Mouse (Mus musculus) splenic B cell, adult 2 months (primary cell): ENCODE results near the gene Zfp619.

Source experiments
- DNase-seq: peaks from one replicate; pipeline ENCODE4 v3.0.0-alpha.2; 2011; ENCODE audit warnings: low read depth, low spot score
- H3K27me3 ChIP-seq: 2 replicates; pipeline ENCODE4 v1.6.1; 2012; ENCODE audit warnings: mild to moderate bottlenecking, low read length, moderate library complexity, mixed read lengths; ENCODE audit not compliant: control insufficient read depth, poor library complexity, insufficient read depth, severe bottlenecking
- H3K36me3 ChIP-seq: 2 replicates; pipeline ENCODE4 v1.6.1; 2012; ENCODE audit warnings: mild to moderate bottlenecking, low read length, moderate library complexity, mixed read lengths; ENCODE audit not compliant: control insufficient read depth, poor library complexity, insufficient read depth, severe bottlenecking

The Zfp619 gene

GRCm38 (mm10) chr7:39517616-39518177, at the start of gene Zfp619:
Gene Zfp619, plus strand, starts transcription at chr7:39517766.
- DNase-seq: peak; percentile 98
- no peaks in the 10 kb centered on the region for H3K27me3 ChIP-seq
- no peaks in the 10 kb centered on the region for H3K36me3 ChIP-seq

DNA sequence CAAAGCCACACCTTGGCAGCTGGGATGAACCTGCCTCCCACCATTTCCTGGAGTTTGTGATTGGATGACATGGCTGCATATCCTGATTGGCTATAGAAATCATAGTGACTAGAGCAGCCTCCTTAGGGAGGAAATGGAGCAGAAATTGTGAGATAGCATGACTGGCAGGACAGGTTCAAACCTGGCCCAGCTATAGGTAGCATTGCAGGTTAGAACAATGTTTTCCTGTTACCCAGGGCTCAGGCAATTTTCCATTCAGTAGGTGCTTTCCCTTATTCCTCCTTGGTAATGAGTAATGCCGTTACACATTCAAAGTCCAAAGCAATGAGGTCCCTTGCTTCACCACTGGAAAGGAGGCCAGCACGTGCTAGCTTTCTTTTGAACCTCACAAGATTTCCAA, 38.6 kb upstream of the Zfp619 start:
- Histone ChIP-seq H3K36me3 (no peaks in the 10 kb centered on the region), H3K27me3 (no peaks in the 10 kb centered on the region)
- DNase-seq: no peak

- peak; percentile 32 for DNase-seq
- no peaks in the 10 kb centered on the region for H3K36me3 ChIP-seq
- H3K27me3 ChIP-seq: no peaks in the 10 kb centered on the region
Measured at GRCm38 (mm10) chr7:39484384-39484783, 33.2 kb upstream of the Zfp619 start.

GRCm38 (mm10) chr7:39487159-39487853, 30.3 kb upstream of the Zfp619 start:
- Histone ChIP-seq H3K36me3 (no peaks in the 10 kb centered on the region), H3K27me3 (no peaks in the 10 kb centered on the region)
- no peak for DNase-seq

GRCm38 (mm10) chr7:39487854-39488205, 29.7 kb upstream of the Zfp619 start:
- no peaks in the 10 kb centered on the region for H3K36me3 ChIP-seq
- DNase-seq: no peak

GRCm38 (mm10) chr7:39494646-39495045, 22.9 kb upstream of the Zfp619 start:
- H3K36me3 ChIP-seq: no peaks in the 10 kb centered on the region
- no peak for DNase-seq
- no peaks in the 10 kb centered on the region for H3K27me3 ChIP-seq

More at GRCm38 (mm10) chr7:39487854-39488205, 29.7 kb upstream of the Zfp619 start:
- H3K27me3 ChIP-seq: no peaks in the 10 kb centered on the region

GRCm38 (mm10) chr7:39504100-39504499, 13.5 kb upstream of the Zfp619 start:
- no peaks in the 10 kb centered on the region for H3K27me3 ChIP-seq
- DNase-seq: no peak
- H3K36me3 ChIP-seq: no peaks in the 10 kb centered on the region

- Histone ChIP-seq H3K36me3 (no peaks in the 10 kb centered on the region), H3K27me3 (no peaks in the 10 kb centered on the region)
- DNase-seq: peak; percentile 12
Measured at GRCm38 (mm10) chr7:39518362-39518761, 796 bp downstream of the Zfp619 start.

GRCm38 (mm10) chr7:39523703-39524424, 6.3 kb downstream of the Zfp619 start:
- H3K27me3 ChIP-seq: no peaks in the 10 kb centered on the region; the same call in 1 of the 2 replicates
- peak; percentile 61 for DNase-seq
- H3K36me3 ChIP-seq: no peaks in the 10 kb centered on the region

DNA sequence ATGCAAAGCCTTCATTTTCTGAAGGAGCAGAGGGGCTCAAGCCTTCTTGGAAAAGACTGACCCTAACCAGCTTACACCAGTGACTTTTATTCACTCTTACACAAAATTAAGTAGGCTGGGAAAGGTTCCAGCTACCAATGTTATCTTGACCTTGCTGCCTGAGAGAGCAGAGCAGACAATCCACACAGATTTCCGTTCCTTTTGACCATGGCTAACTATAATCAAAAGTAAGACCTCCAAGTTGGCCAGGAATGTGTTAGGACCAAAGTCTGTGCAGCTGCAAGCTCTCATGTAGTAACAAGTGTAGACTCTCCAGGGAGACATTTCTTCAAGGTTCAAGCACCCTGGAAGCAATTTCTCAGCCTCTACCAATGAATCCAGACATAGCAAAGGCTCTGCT, 25.6 kb downstream of the Zfp619 start:
- H3K27me3 ChIP-seq: no peaks in the 10 kb centered on the region; the same call in 1 of the 2 replicates
- no peak for DNase-seq
- 0 out of 2 replicates have a peak, but pooled peaks cover 1% of the 10 kb centered on the region for H3K36me3 ChIP-seq

DNA sequence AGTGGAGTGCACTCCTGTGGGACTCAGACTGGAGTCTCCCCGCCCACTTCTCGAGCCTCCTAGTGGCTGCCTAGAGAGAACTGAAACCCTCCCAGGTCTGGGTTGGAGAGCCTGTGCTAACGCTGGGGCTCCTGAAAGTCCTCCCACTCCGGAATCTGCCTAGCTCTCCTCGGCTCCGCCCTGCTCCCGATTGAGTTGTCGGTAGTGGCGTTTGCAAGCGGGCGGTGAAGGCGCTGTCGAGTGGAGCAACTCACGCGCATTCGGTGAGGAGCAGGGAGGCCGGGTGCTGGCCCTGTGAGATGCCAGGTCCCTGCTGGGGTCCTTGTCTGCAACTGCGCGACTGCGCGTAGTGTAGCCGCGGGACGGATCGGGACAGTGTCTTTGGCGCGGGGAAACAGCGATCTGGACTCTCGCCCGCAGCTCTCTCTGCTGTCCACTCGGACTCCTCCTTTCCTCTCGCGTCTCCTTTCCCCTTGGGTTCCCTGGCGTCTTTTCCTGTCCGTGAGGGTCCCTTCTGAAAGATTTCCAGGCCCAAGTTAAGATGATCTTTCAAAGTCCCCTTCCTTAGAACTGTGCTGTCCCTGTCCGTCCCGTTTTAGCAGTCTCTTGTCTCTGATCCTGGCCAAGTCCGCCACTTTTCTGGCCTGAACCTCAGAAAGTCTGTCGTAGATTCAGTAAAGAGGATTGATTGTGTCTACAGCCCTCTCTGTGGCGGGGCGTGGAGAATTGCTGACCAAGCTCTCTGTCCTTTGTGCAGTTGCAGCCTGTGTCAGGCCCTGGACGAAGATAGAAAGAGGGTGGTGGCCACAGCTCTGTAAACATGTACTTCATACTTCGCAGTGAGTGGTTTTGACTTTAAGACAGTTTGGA, 26.9 kb downstream of the Zfp619 start:
- Histone ChIP-seq H3K36me3 (0 out of 2 replicates have a peak, but pooled peaks cover 1% of the 10 kb centered on the region), H3K27me3 (no peaks in the 10 kb centered on the region; the same call in 1 of the 2 replicates)
- peak; percentile 71 for DNase-seq

DNA sequence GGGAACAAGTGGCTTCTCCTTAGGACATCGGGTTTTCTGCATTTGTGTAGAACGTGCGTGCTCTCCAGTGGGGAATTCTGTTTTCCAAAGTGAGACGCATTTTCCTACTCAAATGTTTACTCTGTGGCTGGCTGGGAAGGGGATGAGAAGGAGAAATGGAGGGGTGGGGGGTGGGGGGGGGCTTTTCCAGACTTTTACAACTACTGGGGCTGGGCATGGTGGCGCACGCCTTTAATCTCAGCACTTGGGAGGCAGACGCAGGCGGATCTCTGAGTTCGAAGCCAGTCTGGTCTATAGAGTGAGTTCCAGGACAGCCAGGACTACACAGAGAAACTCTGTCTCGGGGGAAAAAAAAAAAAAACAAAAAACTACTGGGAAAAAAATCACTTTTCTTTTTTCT, 27.6 kb downstream of the Zfp619 start:
- Histone ChIP-seq H3K36me3 (0 out of 2 replicates have a peak, but pooled peaks cover 1% of the 10 kb centered on the region), H3K27me3 (no peaks in the 10 kb centered on the region; the same call in 1 of the 2 replicates)
- no peak for DNase-seq

- H3K36me3 ChIP-seq: no peaks in the 10 kb centered on the region
- no peaks in the 10 kb centered on the region for H3K27me3 ChIP-seq
- peak; percentile 30 for DNase-seq
Measured at GRCm38 (mm10) chr7:39549336-39549735, 31.8 kb downstream of the Zfp619 start.
